Mouse (Mus musculus): ENCODE results near the gene Gm42906. TPM values are rescaled to one million over a fixed set of nuclear protein-coding genes. Genes with fewer than 3 reads are reported as not detected.

Gm42906 gene
- polyA plus RNA-seq, 1 experiment = not detected

GRCm38 (mm10) chr5:151056255-151056919 is 371.6 kb downstream of the Gm42906 start:
- Histone ChIP-seq H3K79me3 (ENCODE audit: low read depth) (no peaks in the 10 kb centered on the region), H3ac (ENCODE audit: control insufficient read depth, insufficient read length, low read depth) (no peak overlapping the region), H3K4me3 (ENCODE audit: insufficient read depth, poor library complexity, severe bottlenecking) (no peak overlapping the region), H3K79me2 (ENCODE audit: control insufficient read depth, insufficient read depth) (no peaks in the 10 kb centered on the region), H3K27me3 (ENCODE audit: control insufficient read depth, insufficient read depth, insufficient read length) (no peaks in the 10 kb centered on the region), H3K36me3 (ENCODE audit: control insufficient read depth, insufficient read depth) (peaks cover 74% of the 10 kb centered on the region)
- TF ChIP-seq USF1 (IDR thresholded peaks at IDR 0.05; ENCODE audit: low read depth) (no peak), MAX (IDR thresholded peaks at IDR 0.05) (no peak), CTCF (IDR thresholded peaks at IDR 0.05; ENCODE audit: control insufficient read depth, insufficient read depth, insufficient read length) (no peak), CEBPB (IDR thresholded peaks at IDR 0.05; ENCODE audit: low read depth) (no peak)

DNA sequence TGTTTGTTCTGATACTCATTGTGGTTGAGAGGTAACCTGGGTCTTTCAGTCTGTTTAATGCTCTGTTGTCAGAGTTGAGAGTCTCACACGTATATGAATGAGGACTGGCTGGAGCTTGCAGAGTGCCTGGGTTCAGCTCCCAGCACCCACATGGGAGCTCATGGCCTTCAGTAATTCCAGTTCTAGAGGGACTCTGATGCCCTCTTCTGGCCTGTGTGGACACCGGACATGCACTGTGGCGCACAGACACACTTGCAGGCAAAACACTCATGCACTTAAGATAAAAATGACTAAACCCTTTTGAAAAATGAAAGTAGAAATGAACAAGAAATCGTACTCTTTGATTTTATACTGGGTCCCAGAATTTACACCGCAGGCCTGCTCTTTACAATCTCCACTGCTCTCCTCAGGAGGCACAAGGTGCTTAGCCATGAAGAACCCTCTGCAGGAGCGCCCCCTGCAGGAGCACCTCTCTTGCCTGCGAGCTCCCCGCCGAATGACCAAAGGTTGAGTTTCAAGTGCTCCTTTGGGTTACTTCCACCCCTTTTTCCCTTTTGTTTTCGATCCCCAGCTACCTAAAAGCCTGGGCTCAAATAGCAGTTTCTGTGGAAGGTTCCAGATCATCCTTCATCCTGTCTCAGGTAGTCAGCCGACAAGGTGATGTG is 372.4 kb downstream of the Gm42906 start:
- Histone ChIP-seq H3K79me2 (ENCODE audit: control insufficient read depth, insufficient read depth) (no peaks in the 10 kb centered on the region), H3ac (ENCODE audit: control insufficient read depth, insufficient read length, low read depth) (no peak overlapping the region), H3K27me3 (ENCODE audit: control insufficient read depth, insufficient read depth, insufficient read length) (no peaks in the 10 kb centered on the region), H3K79me3 (ENCODE audit: low read depth) (no peaks in the 10 kb centered on the region), H3K4me3 (ENCODE audit: insufficient read depth, poor library complexity, severe bottlenecking) (no peak overlapping the region), H3K36me3 (ENCODE audit: control insufficient read depth, insufficient read depth) (peaks cover 76% of the 10 kb centered on the region)
- no peak for TF ChIP-seq MAX (IDR thresholded peaks at IDR 0.05)
- TF ChIP-seq CEBPB (IDR thresholded peaks at IDR 0.05; ENCODE audit: low read depth) = no peak
- TF ChIP-seq MYOD1 (IDR thresholded peaks at IDR 0.05; ENCODE audit: control insufficient read depth, insufficient read length, low read depth) = no peak
- no peak for TF ChIP-seq USF1 (IDR thresholded peaks at IDR 0.05; ENCODE audit: low read depth)
- no peak for TF ChIP-seq CTCF (IDR thresholded peaks at IDR 0.05; ENCODE audit: control insufficient read depth, insufficient read depth, insufficient read length)
- no peak for TF ChIP-seq MYOG (IDR thresholded peaks at IDR 0.05; ENCODE audit: control insufficient read depth, extremely low read depth, insufficient read length)
- TF ChIP-seq FOSL1 (IDR thresholded peaks at IDR 0.05; ENCODE audit: insufficient read depth, low read length, poor library complexity, severe bottlenecking) = no peak

DNA sequence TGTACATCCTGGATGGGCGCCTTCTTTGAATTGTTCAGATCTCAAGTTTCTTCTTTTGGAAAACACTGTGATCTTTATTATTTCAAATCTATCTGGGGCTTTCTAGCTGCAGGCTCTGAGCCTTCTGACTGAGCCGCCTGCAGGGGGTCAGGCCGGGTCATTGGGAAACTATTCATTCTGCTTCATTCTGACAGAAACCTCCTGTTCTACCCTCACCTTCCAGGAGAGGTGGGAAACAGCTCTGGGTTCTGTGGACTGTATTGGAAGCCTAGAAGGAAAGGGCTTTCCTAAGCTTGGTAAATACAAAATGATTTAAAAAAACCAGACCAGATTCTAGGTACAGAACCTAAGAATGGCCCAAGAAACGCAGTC is 373.2 kb downstream of the Gm42906 start:
- no peak overlapping the region for H3ac ChIP-seq (ENCODE audit: control insufficient read depth, insufficient read length, low read depth)
- no peaks in the 10 kb centered on the region for H3K79me3 ChIP-seq (ENCODE audit: low read depth)
- TF ChIP-seq CTCF (IDR thresholded peaks at IDR 0.05; ENCODE audit: control insufficient read depth, insufficient read depth, insufficient read length) (no peak), USF1 (IDR thresholded peaks at IDR 0.05; ENCODE audit: low read depth) (no peak), FOSL1 (IDR thresholded peaks at IDR 0.05; ENCODE audit: insufficient read depth, low read length, poor library complexity, severe bottlenecking) (no peak), MAX (IDR thresholded peaks at IDR 0.05) (no peak)
- H3K36me3 ChIP-seq (ENCODE audit: control insufficient read depth, insufficient read depth) = peaks cover 76% of the 10 kb centered on the region
- no peaks in the 10 kb centered on the region for H3K79me2 ChIP-seq (ENCODE audit: control insufficient read depth, insufficient read depth)
- H3K4me3 ChIP-seq (ENCODE audit: insufficient read depth, poor library complexity, severe bottlenecking) = no peak overlapping the region
- no peaks in the 10 kb centered on the region for H3K27me3 ChIP-seq (ENCODE audit: control insufficient read depth, insufficient read depth, insufficient read length)

DNA sequence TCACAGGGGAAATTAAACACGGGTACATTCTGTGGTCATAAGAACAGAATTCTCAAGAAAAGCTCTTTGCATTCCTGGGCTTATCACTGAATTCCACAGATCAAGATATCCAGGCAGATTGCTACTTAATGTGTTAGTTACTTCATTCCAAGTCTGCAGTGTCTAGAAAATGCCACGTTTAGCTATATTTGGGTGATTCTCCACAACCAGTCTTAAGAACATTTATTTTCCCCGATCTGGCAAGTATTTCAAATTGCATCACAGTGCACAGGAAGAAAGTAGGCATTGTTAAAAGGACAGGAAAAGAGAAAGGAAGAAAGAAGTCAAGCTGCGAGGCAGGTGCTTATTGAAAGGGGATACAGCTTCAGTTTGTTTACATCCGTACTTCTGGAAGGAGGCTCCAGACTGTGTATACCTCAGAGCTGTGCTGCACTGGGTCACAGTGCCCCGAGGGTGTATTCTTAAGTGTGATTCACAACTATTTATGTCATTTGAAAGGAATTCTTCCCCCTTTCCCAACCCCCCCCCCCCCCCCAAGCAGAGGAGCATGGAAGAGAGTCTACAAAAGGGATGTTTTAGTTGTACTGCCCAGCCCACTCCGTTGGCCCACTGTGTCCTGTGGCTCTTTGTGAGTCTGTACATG is 373.7 kb downstream of the Gm42906 start:
- Histone ChIP-seq H3K79me2 (ENCODE audit: control insufficient read depth, insufficient read depth) (no peaks in the 10 kb centered on the region), H3K36me3 (ENCODE audit: control insufficient read depth, insufficient read depth) (peaks cover 76% of the 10 kb centered on the region), H3K4me3 (ENCODE audit: insufficient read depth, poor library complexity, severe bottlenecking) (no peak overlapping the region), H3K27me3 (ENCODE audit: control insufficient read depth, insufficient read depth, insufficient read length) (no peaks in the 10 kb centered on the region), H3K79me3 (ENCODE audit: low read depth) (no peaks in the 10 kb centered on the region), H3ac (ENCODE audit: control insufficient read depth, insufficient read length, low read depth) (no peak overlapping the region)
- no peak for TF ChIP-seq MAX (IDR thresholded peaks at IDR 0.05)

- Histone ChIP-seq H3K36me3 (ENCODE audit: control insufficient read depth, insufficient read depth) (peaks cover 76% of the 10 kb centered on the region), H3K79me3 (ENCODE audit: low read depth) (no peaks in the 10 kb centered on the region), H3K27me3 (ENCODE audit: control insufficient read depth, insufficient read depth, insufficient read length) (no peaks in the 10 kb centered on the region), H3K79me2 (ENCODE audit: control insufficient read depth, insufficient read depth) (no peaks in the 10 kb centered on the region), H3ac (ENCODE audit: control insufficient read depth, insufficient read length, low read depth) (no peak overlapping the region), H3K4me3 (ENCODE audit: insufficient read depth, poor library complexity, severe bottlenecking) (no peak overlapping the region)
- no peak for TF ChIP-seq USF1 (IDR thresholded peaks at IDR 0.05; ENCODE audit: low read depth)
- no peak for TF ChIP-seq MAX (IDR thresholded peaks at IDR 0.05)
- TF ChIP-seq CEBPB (IDR thresholded peaks at IDR 0.05; ENCODE audit: low read depth) = no peak
- TF ChIP-seq CTCF (IDR thresholded peaks at IDR 0.05; ENCODE audit: control insufficient read depth, insufficient read depth, insufficient read length) = no peak
- no peak for TF ChIP-seq FOSL1 (IDR thresholded peaks at IDR 0.05; ENCODE audit: insufficient read depth, low read length, poor library complexity, severe bottlenecking)
- no peak for TF ChIP-seq MYOD1 (IDR thresholded peaks at IDR 0.05; ENCODE audit: control insufficient read depth, insufficient read length, low read depth)
- no peak for TF ChIP-seq MYOG (IDR thresholded peaks at IDR 0.05; ENCODE audit: control insufficient read depth, extremely low read depth, insufficient read length)
These were observed 374.8 kb downstream of the Gm42906 start for GRCm38 (mm10) chr5:151053190-151053589.

GRCm38 (mm10) chr5:151052331-151052730 is 375.6 kb downstream of the Gm42906 start:
- no peaks in the 10 kb centered on the region for H3K79me2 ChIP-seq (ENCODE audit: control insufficient read depth, insufficient read depth)
- peaks cover 80% of the 10 kb centered on the region for H3K36me3 ChIP-seq (ENCODE audit: control insufficient read depth, insufficient read depth)
- no peak overlapping the region for H3ac ChIP-seq (ENCODE audit: control insufficient read depth, insufficient read length, low read depth)
- H3K79me3 ChIP-seq (ENCODE audit: low read depth) = no peaks in the 10 kb centered on the region
- no peak overlapping the region for H3K4me3 ChIP-seq (ENCODE audit: insufficient read depth, poor library complexity, severe bottlenecking)
- no peaks in the 10 kb centered on the region for H3K27me3 ChIP-seq (ENCODE audit: control insufficient read depth, insufficient read depth, insufficient read length)
- TF ChIP-seq CTCF (IDR thresholded peaks at IDR 0.05; ENCODE audit: control insufficient read depth, insufficient read depth, insufficient read length) (no peak), MAX (IDR thresholded peaks at IDR 0.05) (no peak), FOSL1 (IDR thresholded peaks at IDR 0.05; ENCODE audit: insufficient read depth, low read length, poor library complexity, severe bottlenecking) (no peak), USF1 (IDR thresholded peaks at IDR 0.05; ENCODE audit: low read depth) (no peak), CEBPB (IDR thresholded peaks at IDR 0.05; ENCODE audit: low read depth) (no peak), MYOD1 (IDR thresholded peaks at IDR 0.05; ENCODE audit: control insufficient read depth, insufficient read length, low read depth) (no peak), MYOG (IDR thresholded peaks at IDR 0.05; ENCODE audit: control insufficient read depth, extremely low read depth, insufficient read length) (no peak)

Data from C2C12 (cell line).